Mouse (Mus musculus) c-Kit-negative CD71-positive TER-119-positive erythroid progenitor cells, embryonic 14.5 days (primary cell): ENCODE results near the gene Gm43517.

Experiments
- DNase-seq: peaks from one replicate; pipeline ENCODE4 v3.0.0-alpha.2; 2013; ENCODE audit warnings: low read depth, low spot score

The Gm43517 gene

DNA sequence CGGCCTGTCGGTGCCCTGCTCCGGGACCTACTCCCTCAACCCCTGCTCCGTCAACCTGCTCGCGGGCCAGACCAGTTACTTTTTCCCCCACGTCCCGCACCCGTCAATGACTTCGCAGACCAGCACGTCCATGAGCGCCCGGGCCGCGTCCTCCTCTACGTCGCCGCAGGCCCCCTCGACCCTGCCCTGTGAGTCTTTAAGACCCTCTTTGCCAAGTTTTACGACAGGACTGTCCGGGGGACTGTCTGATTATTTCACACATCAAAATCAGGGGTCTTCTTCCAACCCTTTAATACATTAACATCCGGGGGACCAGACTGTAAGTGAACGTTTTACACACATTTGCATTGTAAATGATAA, 637 bp downstream of the Gm43517 start:
- DNase-seq, result no peak

DNA sequence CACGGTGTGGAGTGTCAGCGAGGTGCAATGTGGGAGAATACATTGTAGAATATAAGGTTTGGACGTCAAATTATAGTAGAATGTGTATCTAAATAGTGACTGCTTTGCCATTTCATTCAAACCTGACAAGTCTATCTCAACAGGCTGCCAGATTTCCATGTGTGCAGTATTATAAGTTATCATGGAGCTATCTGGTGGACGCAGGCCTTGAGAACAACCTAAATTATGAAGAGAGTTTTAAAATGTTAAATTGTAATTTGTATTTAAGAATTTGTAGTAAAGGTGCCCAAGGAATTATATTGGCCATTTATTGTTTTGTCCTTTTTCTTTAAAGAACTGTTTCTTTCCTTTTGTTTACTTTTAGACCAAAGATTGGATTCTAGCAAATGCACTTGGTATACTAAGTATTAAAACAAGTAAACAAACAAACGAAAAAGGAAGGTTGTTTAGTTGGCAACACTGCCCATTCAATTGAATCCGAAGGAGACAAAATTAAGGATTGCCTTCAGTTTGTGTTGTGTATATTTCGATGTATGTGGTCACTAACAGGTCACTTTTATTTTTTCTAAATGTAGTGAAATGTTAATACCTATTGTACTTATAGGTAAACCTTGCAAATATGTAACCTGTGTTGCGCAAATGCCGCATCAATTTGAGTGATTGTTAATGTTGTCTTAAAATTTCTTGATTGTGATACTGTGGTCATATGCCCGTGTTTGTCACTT, 1.3 kb downstream of the Gm43517 start:
- DNase-seq, result no peak

DNA sequence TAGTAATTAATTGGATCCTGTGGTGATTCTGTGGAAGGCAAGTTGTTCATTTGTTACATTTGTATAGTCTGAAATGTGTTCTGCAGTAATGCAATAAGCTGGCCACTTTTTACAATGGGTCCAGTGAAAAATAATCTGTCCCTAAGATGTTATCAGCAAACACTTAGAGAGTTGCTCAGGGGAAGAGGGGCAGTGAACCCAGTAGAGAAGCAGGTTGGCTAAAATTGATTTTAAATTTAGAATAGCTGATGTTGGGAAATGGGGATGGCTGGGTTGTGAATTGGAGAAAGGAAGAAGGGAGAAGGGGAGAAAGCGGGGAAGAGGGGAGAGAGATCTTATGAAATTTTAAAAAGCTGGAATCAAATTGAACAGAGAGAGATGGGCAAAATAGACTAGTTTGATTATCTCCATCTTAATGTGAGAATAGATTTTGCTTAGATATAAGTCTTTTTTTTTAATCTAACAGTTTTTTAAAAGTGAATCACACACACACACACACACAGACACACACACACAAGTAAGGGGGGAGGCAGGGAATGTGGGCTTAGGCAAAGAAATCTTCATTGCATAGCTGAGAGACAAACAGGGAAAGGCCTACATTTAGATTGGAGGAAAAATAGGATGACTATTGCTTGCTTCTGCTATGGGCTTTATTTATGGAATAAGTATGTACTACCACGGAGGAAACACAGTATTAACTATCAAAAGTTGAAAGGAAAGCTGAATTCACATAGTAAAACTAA, 3.1 kb downstream of the Gm43517 start:
- no peak for DNase-seq

DNA sequence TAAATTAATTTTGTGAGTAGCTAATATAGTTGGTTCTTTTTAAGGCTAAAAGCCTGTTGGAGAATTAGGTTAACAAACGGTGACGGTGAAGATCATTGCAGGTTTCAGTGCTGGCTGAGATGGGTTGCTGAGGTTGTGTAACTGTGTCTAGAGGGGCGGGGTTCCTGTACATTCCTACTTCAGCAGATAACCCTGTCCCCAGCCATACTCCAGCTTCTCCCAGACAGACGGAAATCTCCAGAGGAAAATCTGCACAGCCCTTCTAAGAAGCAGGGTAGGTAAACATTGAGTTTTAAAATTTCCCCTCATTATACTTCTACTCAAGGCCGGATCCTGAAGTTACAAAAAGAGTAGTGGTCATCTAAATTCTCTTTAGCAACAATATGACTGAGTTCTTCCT, 4.7 kb downstream of the Gm43517 start:
- DNase-seq, result no peak

DNA sequence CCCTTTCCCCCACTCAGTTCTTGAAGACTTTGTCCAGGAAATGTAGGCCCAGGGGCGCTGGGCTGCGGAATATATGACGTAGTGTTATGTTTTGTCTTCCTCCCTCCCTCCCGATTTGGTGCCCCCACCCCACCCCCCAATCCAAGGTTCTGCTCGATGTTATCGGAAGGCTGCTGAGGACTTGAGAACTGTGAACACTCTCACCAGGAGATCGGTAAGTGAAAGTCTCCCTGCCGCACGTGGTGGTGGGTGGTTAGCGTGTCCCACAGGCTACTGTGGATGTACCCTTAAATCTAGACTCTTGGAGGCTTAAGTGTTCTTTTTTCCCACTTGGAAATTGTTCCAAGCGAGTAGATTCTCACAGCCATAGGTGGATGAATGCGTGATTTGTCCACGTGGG, 5.3 kb downstream of the Gm43517 start:
- no peak for DNase-seq

DNA sequence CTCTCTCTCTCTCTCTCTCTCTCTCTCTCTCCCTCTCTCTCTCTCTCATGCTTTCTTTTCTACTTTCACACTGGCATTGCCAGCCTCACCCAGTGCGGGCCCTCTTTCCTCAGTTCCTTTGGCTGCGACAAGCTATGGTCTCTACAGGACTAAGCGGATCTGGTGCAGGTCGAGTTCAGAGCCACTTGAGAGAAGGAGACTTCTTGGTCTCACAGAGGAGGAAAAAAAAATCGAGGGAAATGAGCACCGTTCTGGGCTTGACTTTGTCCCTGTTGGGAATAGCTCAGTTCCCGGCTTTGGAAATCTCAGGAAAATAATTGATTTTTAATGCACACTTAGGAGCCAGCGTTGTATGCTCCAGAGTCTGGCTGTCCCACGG, 5.9 kb downstream of the Gm43517 start:
- DNase-seq, result no peak

DNA sequence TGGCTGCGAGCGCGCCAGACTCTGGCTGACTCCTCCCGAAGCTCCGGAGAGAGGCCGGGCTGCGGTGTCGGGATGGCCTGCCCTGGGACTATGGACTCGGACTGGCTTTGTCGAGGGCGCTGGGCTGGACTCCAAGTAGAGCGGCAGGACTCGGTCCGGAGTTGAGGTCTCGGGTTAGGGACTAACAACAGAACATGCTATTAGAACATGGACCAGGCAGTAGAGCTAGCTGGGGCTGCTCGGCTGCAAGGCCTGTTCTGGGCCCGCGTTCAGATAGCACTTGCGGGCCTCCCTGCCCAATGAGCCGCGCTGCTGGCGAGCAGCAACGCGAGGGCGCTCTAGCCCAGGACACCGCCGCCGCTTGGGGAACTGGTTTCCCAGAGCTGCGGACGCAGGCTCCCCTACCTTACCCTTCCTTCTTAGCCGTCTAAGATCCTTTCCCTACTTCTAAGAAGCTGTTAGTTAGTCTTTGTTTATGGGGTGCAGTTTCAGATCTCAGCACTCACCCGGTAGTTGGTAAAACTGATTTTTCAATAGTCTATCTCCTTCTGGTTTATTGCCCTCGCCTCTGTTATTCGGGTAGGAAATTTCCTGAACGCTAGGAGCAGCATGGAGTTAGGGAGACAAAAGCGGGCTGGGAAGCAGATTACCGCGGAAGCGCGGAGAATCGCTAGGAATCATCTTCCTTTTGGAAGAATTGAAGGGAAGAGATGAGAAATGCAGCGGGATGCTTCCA, 6.5 kb downstream of the Gm43517 start:
- no peak for DNase-seq

DNA sequence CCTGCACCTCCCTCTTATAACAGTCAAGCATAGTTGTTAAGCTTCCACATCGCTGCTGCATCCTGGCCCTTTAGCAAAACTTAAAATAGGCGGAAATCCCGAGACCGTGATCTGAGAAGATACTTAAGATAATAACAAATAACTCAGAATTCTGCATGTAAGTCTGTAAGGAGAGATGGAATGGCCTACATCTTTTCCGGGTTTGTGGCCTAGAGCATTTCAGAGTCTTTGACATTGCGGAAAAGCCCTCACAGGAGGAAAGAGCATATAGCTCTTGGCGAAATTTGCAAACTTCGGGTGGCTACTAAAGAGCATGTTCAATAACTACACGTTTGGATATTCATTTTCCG, 7.0 kb downstream of the Gm43517 start:
- DNase-seq, result no peak

DNA sequence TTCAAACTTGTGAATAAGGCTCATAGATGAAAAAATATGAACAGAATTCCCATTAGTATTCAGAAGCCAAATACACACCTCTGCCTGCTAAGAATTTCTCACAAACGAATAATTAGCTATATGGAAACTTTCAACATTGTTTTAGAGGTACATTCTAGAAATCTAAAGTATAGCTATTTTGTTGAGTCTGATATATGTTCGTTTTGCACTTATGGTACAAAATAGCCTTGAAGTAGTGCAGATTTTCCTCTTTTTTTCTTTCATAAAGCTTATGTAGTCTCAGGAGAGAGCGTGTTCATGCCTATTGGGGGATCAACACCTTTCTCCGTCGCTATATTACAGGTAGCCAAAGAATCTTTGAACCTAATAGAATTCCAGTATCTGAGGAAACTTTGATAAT, 7.9 kb downstream of the Gm43517 start:
- no peak for DNase-seq

DNA sequence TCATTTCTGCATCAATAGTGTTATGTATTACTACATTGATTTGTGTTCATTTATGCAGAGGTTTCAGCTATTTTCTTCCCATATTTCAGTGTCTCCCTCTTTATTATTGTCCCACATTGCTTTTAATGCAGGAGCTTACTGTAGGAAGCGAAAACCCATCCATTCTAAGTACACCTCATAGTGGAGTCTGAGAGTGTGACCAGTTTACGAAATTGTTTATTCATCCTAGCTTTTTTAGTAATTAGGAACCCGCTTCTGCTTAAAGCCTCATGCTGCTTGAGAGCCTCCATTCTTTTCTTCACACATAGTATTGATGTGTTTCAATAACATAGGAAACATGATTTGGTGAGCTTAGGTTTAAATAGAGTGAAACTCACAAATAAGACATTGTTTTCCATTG, 8.7 kb downstream of the Gm43517 start:
- DNase-seq, result no peak

DNA sequence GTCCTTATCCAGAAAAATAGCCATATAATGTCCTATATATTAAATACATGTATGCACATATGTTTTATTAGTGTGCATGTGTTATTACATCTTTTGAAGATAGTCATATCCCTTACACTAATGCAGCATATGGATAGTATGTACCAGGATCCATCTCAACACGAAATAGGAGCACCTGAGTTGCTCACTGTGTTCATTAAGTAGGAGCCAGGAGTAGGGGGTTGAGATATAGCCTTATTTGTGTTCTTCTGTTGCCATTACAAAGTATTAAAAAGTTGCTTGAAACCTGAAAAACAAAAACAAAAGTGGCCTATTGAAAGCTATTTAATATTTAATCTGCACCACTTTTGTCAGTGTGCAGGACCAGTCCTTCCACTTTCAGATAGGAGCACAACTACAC, 9.2 kb downstream of the Gm43517 start:
- no peak for DNase-seq

DNA sequence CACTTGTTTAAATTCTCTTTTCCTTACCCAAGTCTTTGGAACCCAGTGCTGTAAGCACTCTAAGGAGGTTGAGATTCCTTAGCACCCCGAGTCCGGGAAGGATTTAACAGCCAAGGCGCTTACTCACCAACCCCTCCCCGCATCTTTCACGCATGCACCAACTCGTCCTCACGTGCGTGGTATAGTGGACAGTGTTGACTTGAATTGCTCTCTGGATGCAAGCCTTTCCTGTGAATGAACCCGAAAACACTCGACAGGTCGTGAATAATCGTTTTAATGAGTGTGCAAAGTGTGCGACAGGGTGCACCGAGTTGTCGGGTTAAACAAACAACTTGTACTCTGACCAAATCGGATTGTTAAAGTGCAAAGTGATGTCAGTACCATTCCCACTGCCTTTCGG, 9.9 kb downstream of the Gm43517 start:
- DNase-seq, result no peak

DNA sequence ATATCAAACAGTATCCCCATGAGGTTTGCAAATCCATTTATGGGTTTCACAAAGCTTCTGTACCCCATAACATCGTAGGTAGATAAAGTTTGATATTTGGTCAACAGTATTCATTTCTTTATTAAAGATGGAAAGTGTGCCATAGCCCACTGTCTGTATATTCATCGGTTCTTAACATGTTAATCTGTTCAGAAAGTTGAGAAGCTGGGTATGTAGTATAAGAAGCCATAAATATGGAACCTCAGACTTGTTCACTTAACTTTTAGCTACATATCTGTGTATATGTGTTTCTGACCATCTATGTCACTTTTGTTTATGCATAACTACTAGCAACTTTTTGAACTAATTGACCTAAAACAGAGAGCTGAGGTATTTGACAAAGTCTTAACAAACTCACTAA, 11.0 kb downstream of the Gm43517 start:
- DNase-seq, result no peak

DNA sequence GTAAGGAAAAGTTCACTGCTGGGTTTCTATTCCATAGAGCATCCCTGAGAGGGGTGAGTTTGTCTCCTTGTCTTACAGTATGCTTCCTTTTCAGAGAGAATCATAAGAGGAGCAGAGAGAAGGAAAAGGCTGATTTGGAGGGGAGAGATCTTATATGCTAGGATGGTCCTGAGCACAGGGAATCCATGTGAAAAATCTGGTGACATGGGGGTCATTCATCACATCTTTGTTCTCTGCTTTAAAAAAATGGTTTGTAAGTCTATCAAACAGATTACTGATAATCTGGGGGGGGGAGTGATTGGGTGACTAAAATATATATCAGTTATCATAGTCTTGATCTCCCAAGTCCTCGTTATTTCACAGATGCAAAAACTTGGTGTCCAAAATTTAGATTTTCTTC, 11.8 kb downstream of the Gm43517 start:
- DNase-seq, result no peak

DNA sequence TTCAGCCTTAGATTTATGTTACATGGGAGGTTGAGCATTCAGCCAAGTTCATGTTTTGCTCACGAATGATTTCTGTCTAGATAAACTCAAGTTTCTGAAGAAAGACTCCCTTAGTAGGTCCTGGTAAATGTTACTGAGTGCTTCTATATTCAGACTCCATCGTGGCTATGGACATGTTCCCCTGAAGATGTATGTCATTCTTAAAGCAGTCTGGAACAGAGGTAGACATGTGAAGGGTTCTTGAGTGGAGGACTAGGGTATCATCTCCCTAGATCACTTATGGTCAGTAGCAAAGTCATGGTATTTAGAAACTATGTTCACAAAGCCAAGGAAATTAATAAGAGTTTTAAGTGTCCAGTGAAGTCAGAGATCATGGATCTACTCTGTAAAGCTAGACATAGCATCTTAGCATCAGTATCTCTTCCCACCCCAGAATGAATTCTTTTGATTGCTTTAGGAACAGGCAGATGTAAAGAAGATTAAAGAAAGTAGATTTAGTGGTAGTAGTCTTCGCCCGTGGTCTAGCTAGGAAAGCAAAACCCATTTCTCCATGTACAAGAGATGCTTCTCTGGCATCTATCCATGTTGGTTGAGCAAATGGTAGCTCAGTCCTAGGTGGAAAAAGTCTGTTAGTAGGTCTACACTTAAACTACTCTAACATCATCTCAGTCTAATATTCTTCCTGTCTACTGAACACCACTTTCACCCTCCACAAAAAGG, 12.6 kb downstream of the Gm43517 start:
- no peak for DNase-seq

DNA sequence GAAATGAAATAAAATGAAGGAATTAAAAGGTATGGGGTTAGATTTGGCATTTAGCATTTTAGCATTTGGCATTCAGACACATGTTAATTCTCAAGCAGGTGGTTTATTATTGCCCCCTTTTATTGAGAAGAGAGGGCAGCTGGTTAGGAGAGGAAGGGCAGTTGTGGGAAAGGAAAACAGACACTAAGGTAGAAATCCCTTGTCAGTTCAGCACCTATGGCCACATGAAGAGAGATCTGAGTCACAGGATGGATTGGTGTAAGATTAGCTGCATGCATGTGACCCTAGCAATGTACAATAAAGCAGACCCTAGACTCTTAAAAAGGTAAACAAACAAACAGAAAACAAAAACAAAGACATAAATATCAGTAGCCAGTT, 13.2 kb downstream of the Gm43517 start:
- no peak for DNase-seq

DNA sequence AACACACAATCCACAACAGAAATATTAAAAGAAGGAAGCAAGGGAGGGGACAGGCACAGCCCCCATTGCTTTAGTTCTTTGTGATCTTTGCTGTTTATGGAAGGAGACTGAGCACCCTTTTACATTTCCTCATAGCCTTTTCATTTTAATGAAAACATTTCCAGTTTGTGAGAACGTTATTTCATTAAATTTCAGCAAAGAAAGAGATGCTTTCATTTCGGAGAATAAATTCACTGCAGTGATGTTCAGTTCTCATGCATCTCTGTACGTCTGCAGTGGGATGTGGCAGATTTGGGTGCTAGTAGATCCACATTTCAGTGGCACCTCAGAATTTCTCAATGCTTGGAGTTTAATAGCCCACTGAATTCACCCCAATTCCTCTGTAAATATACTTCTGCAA, 13.7 kb downstream of the Gm43517 start:
- no peak for DNase-seq

DNA sequence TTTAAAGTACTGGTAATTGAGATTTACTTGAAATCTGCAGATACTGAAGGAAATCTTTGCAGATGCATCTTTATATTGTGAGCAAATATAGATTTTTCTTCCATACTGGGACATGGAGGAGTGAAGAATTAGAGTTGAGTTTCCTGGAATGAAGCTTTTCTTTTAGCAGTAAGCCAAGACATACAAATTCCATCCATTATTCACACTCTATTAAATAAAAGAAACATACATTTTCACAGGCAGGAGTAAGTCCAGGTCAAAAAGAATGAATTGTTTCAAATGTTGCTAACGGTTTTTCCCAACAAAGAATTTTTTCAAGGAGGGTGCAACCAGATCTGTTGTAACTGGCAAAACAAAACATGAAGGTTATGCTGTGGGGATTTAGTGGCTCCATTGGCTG, 14.6 kb downstream of the Gm43517 start:
- DNase-seq, result no peak

DNA sequence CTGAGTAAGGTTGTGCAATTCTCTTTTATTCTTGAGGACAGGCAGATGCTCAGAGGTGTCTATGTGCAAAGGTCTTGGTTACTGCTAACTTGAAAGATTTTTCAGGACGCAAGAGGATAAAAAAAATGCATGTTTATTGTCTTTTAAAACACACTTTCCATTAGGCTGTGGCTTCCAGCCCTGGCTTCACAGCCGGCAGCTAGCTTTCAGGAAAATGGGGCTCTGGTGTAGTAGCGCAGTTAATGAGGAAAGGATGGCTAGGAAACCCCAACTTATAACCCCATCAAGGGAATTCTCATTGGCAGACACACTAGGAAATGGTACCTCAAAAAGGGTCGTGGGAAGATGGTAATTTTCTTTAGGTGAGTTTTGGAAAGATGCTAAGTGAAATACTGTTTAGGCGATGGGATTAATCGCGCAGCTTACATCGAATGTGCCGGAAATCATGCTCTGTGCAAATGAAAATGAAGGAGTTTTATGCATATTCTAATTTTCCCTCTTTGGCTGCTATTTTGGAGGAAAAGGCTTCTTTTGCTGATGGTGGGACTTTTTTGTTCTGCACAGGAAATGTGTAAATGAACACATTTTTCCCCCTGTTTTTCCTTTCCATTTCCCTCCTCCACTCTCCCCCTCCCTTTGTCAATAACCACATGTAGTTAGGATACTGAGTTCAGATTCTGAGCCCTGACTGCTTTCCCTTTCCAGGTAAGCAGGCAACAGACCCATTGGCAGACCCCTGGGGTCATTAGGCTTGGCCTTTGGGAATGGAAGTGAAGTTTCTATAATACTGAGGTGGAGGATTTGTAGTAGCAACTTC, 15.3 kb downstream of the Gm43517 start:
- DNase-seq, result no peak

DNA sequence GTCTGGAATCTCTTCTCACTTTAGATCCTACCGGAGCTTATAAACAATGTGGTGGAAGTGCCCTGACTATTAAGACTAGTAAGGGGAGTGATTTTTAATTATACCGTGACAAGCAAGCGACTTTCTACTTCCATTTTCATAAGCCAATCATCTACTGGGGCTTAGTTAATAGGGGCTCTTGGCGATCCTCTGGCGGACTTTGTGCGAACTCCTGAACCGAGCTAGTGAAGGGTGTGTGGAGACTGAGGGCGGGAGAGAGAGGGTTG, 15.8 kb downstream of the Gm43517 start:
- no peak for DNase-seq

DNA sequence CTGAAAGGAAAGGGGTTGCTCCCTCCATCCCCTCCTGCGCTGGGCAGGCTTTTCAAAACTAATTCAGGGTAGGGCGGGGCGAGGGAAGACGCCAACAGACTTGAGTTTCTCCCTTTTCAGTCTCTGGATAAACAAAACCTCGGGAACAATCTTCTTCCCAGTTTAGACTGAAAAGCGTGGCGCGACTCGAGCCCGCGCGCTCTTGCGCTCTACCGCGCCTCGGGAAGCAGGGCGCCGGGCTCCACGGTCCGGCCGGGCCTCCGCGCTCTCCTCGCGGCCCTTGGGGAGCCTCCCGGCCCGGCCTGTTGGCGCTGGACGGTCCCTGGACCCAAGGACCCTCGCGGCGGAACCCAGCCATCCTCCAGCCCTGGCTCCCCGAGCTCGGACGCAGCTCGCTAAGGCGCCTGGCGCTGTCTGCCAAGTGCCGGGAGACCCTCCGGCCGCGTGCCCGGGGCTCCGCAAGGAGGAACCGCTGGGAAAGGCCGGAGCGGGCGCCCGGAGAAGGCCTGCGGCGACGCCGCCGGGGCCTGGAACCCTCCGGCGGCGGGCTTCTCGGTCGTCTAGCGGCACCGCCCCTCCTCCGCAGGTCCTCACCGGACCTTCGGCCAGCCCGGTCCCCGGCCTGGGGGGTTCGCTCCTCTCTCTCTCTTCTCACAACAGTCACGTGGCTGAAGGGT, 16.3 kb downstream of the Gm43517 start:
- DNase-seq, result no peak
